ENCODE assay signal across 20 mouse cellular contexts in genomic region chr11:32156854-32157630, GRCm38 (mm10). TPM values are rescaled to one million over a fixed set of nuclear protein-coding genes. Genes with fewer than 3 reads are reported as not detected.
A peak's percentile ranks its signal among the peaks of the same experiment; 100 is the strongest.
DNase-seq lines count a peak whose midpoint lies in the region; ATAC-seq lines count a peak whose summit lies in the region.
"Had no signal": no experiment of that assay in that cellular context is flagged by ENCODE, and none has a peak within 500 bp of the region (broad histone marks: within the 10 kb centered on the region; RNA-seq: fewer than 3 reads in every experiment).

No protein-coding gene starts in this region.

- H3K36me3 ChIP-seq in neural tube, embryonic 12.5 days = no peaks in the 10 kb centered on the region
- no peaks in the 10 kb centered on the region for H3K36me3 ChIP-seq in hindbrain, embryonic 10.5 days
- H3K36me3 ChIP-seq in midbrain, embryonic 11.5 days (ENCODE audit: control insufficient read depth, insufficient read depth, low read length) = no peaks in the 10 kb centered on the region
- H3K36me3 ChIP-seq in kidney, embryonic 16.5 days (ENCODE audit: insufficient read depth, low read length) = no peaks in the 10 kb centered on the region
- H3K36me3 ChIP-seq: G1E; limb, embryonic 13.5 days had no signal

- H3K4me2 ChIP-seq in neural tube, embryonic 12.5 days (replicated peaks) = no peak overlapping the region
- H3K4me2 ChIP-seq in midbrain, embryonic 11.5 days = no peak overlapping the region
- H3K4me2 ChIP-seq in kidney, embryonic 16.5 days (replicated peaks; ENCODE audit: low read depth, low read length) = no peak overlapping the region
- H3K4me2 ChIP-seq: limb, embryonic 13.5 days had no signal

- 0 out of 2 replicates have a peak overlapping the region, but pooled peaks have one; percentile 26 for H3K27ac ChIP-seq in neural tube, embryonic 12.5 days
- peak overlapping the region; percentile 81 for H3K27ac ChIP-seq in hindbrain, embryonic 10.5 days
- peak overlapping the region; percentile 2; the same call in 1 of the 2 replicates for H3K27ac ChIP-seq in midbrain, embryonic 11.5 days (ENCODE audit: low read depth, low read length)
- H3K27ac ChIP-seq in kidney, embryonic 16.5 days (ENCODE audit: low read length) = no peak overlapping the region
- H3K27ac ChIP-seq: limb, embryonic 13.5 days; macrophage had no signal

- no peak overlapping the region for H3K4me3 ChIP-seq in neural tube, embryonic 12.5 days
- no peak overlapping the region for H3K4me3 ChIP-seq in hindbrain, embryonic 10.5 days
- H3K4me3 ChIP-seq in midbrain, embryonic 11.5 days (ENCODE audit: low read depth, low read length) = no peak overlapping the region
- H3K4me3 ChIP-seq in kidney, embryonic 16.5 days (ENCODE audit: low read length) = no peak overlapping the region
- H3K4me3 ChIP-seq: limb, embryonic 13.5 days had no signal

- ATAC-seq in neural tube, embryonic 12.5 days (ENCODE audit: low FRiP score, low read depth) = no peak
- ATAC-seq in midbrain, embryonic 11.5 days (ENCODE audit: low FRiP score) = no peak
- ATAC-seq in kidney, embryonic 16.5 days (ENCODE audit: low FRiP score, low TSS enrichment) = no peak
- ATAC-seq: liver, postnatal 0 days had no signal

- no peaks in the 10 kb centered on the region for H3K27me3 ChIP-seq in neural tube, embryonic 12.5 days (replicated peaks)
- peaks cover 30% of the 10 kb centered on the region for H3K27me3 ChIP-seq in hindbrain, embryonic 10.5 days (ENCODE audit: insufficient read depth, poor library complexity, severe bottlenecking)
- no peaks in the 10 kb centered on the region; the same call in 1 of the 2 replicates for H3K27me3 ChIP-seq in midbrain, embryonic 11.5 days (ENCODE audit: control insufficient read depth, insufficient read depth, low read length)
- peaks cover 8% of the 10 kb centered on the region; the same call in 1 of the 2 replicates for H3K27me3 ChIP-seq in kidney, embryonic 16.5 days (ENCODE audit: insufficient read depth, low read length)

- H3K9me3 ChIP-seq in neural tube, embryonic 12.5 days = no peaks in the 10 kb centered on the region
- no peaks in the 10 kb centered on the region for H3K9me3 ChIP-seq in hindbrain, embryonic 10.5 days
- H3K9me3 ChIP-seq in midbrain, embryonic 11.5 days (ENCODE audit: control insufficient read depth, low read length) = no peaks in the 10 kb centered on the region
- H3K9me3 ChIP-seq in kidney, embryonic 16.5 days (ENCODE audit: low read length) = no peaks in the 10 kb centered on the region
- H3K9me3 ChIP-seq: G1E; limb, embryonic 13.5 days had no signal

- peaks cover 13% of the 10 kb centered on the region for H3K4me1 ChIP-seq in neural tube, embryonic 12.5 days
- peaks cover 35% of the 10 kb centered on the region for H3K4me1 ChIP-seq in hindbrain, embryonic 10.5 days (replicated peaks)
- H3K4me1 ChIP-seq in midbrain, embryonic 11.5 days (ENCODE audit: control insufficient read depth, insufficient read depth, low read length) = peaks cover 11% of the 10 kb centered on the region
- 0 out of 2 replicates have a peak, but pooled peaks cover 3% of the 10 kb centered on the region for H3K4me1 ChIP-seq in kidney, embryonic 16.5 days (ENCODE audit: insufficient read depth, low read length)

- no peak overlapping the region for H3K9ac ChIP-seq in neural tube, embryonic 12.5 days
- no peak overlapping the region for H3K9ac ChIP-seq in midbrain, embryonic 11.5 days (ENCODE audit: low read length)
- H3K9ac ChIP-seq in kidney, embryonic 16.5 days (replicated peaks; ENCODE audit: low read length) = no peak overlapping the region
- H3K9ac ChIP-seq: limb, embryonic 13.5 days; liver, postnatal 0 days had no signal

- 82% methylated on average over 7 of the region's 7 CpGs for WGBS in neural tube, embryonic 12.5 days
- WGBS in hindbrain, embryonic 10.5 days = 83% methylated on average over 7 of the region's 7 CpGs
- WGBS in midbrain, embryonic 11.5 days = 86% methylated on average over 7 of the region's 7 CpGs
- 81% methylated on average over 7 of the region's 7 CpGs for WGBS in kidney, embryonic 16.5 days

- intact Hi-C loops in heart, postnatal 36 days (cut with DNase I) = no loop called here

- DNase-seq in neural tube, embryonic 10.5 days (ENCODE audit: extremely low spot score, low spot score) = no peak
- DNase-seq in hindbrain, embryonic 10.5 days (ENCODE audit: low spot score) = no peak
- peak; percentile 75 for DNase-seq in midbrain, embryonic 11.5 days (ENCODE audit: low spot score, missing footprints)
- no peak for DNase-seq in lung, adult 18-20 months
- no peak for DNase-seq in cerebellum, adult 8-10 months
- no peak for DNase-seq in heart, postnatal 36 days
- DNase-seq: adrenal gland, postnatal 10 days; B cell, adult 2 months; gastrocnemius, postnatal 36 days; heart, postnatal 10 days; kidney, adult 11 months; kidney, postnatal 36 days; liver, postnatal 0 days had no signal

RNA-seq across cellular contexts. Expression of gene Il9r, which starts 43.0 kb away (rescaled TPM):
- 0.08 TPM in 1 of 2 replicates, not detected in the other for polyA plus RNA-seq in neural tube, embryonic 12.5 days (2016; fragmentation: Nextera tagmentation; extraction: Ambion mirVana)
- polyA plus RNA-seq in hindbrain, embryonic 10.5 days (2016; fragmentation: Nextera tagmentation; extraction: Ambion mirVana) = not detected in 2 replicates
- not detected in 2 replicates for polyA plus RNA-seq in midbrain, embryonic 11.5 days (2014; fragmentation: Nextera tagmentation; extraction: Ambion mirVana)
- polyA plus RNA-seq in kidney, embryonic 16.5 days (2015; fragmentation: Nextera tagmentation; extraction: Ambion mirVana) = 0.04 TPM in 1 of 2 replicates, not detected in the other
- under 1 TPM in 1 of 2 experiments, not detected in 1; 0.11 TPM for total RNA-seq in heart, postnatal 36 days (2021)
- total RNA-seq: gastrocnemius, postnatal 36 days; left cerebral cortex, adult 18-20 months had no signal
- polyA plus RNA-seq: frontal cortex, adult 2 months; macrophage had no signal

RNA-seq across cellular contexts. Expression of gene Snrnp25, which starts 48.2 kb away (rescaled TPM):
- polyA plus RNA-seq in neural tube, embryonic 12.5 days (2016; fragmentation: Nextera tagmentation; extraction: Ambion mirVana) = 52.8 and 59.3 TPM in 2 replicates
- 97.6 and 103 TPM in 2 replicates for polyA plus RNA-seq in hindbrain, embryonic 10.5 days (2016; fragmentation: Nextera tagmentation; extraction: Ambion mirVana)
- 77.0 and 87.0 TPM in 2 replicates for polyA plus RNA-seq in midbrain, embryonic 11.5 days (2014; fragmentation: Nextera tagmentation; extraction: Ambion mirVana)
- polyA plus RNA-seq in kidney, embryonic 16.5 days (2015; fragmentation: Nextera tagmentation; extraction: Ambion mirVana) = 56.6 and 61.1 TPM in 2 replicates
- total RNA-seq in heart, postnatal 36 days (2021) = 10 to 100 TPM; 11.1 to 12.2 TPM
